Mouse (Mus musculus): ENCODE measurements around the gene Rbm39. TPM values are rescaled to one million over a fixed set of nuclear protein-coding genes. Genes with fewer than 3 reads are reported as not detected.

Rbm39 gene
- total RNA-seq (2014; rRNA removed), result 332 and 415 TPM in 2 replicates
- polyA plus RNA-seq (2015; fragmentation: Nextera tagmentation; extraction: Ambion mirVana), result 412 and 413 TPM in 2 replicates

- ATAC-seq (peak; percentile 96), DNase-seq (peak; percentile 100)
- H3K27ac ChIP-seq (ENCODE audit: low read depth, low read length), result peak within 1 kb of the TSS; percentile 100
- peak within 1 kb of the TSS; percentile 99 for H3K4me3 ChIP-seq (ENCODE audit: low read depth, low read length)
- H3K4me2 ChIP-seq (ENCODE audit: low read depth), result peak within 1 kb of the TSS; percentile 57
- H3K36me3 ChIP-seq (ENCODE audit: insufficient read depth), result peaks cover 8% of the 10 kb centered on the region
- no peaks in the 10 kb centered on the region for H3K27me3 ChIP-seq (ENCODE audit: insufficient read depth, low read length)
- H3K9me3 ChIP-seq (ENCODE audit: low read length), result no peaks in the 10 kb centered on the region
- peak; percentile 71 for TF ChIP-seq CTCF (IDR thresholded peaks at IDR 0.05; ENCODE audit: low read depth)
- peak within 1 kb of the TSS; percentile 100 for H3K9ac ChIP-seq
- WGBS, result under 1% methylated on average over 47 of the region's 47 CpGs
- peaks cover 15% of the 10 kb centered on the region for H3K4me1 ChIP-seq (ENCODE audit: insufficient read depth)
These were observed at the start of gene Rbm39 for GRCm38 (mm10) chr2:156180094-156180821. Gene Rbm39, minus strand, starts transcription at chr2:156180238.

- ATAC-seq, result no peak
- no peak for DNase-seq
- H3K4me1 ChIP-seq (ENCODE audit: insufficient read depth), result no peaks in the 10 kb centered on the region
- H3K27ac ChIP-seq (ENCODE audit: low read depth, low read length), result no peak overlapping the region
- 96% methylated on average over 1 of the region's 1 CpGs for WGBS
- no peaks in the 10 kb centered on the region for H3K9me3 ChIP-seq (ENCODE audit: low read length)
- H3K36me3 ChIP-seq (ENCODE audit: insufficient read depth), result peaks cover 8% of the 10 kb centered on the region
- no peak overlapping the region for H3K9ac ChIP-seq
- no peak for TF ChIP-seq CTCF (IDR thresholded peaks at IDR 0.05; ENCODE audit: low read depth)
- no peak overlapping the region for H3K4me2 ChIP-seq (ENCODE audit: low read depth)
- H3K4me3 ChIP-seq (ENCODE audit: low read depth, low read length), result no peak overlapping the region
- H3K27me3 ChIP-seq (ENCODE audit: insufficient read depth, low read length), result no peaks in the 10 kb centered on the region
These were observed 49.1 kb upstream of the Rbm39 start for GRCm38 (mm10) chr2:156229171-156229570.

- Histone ChIP-seq H3K4me2 (ENCODE audit: low read depth) (no peak overlapping the region), H3K9ac (no peak overlapping the region), H3K27ac (ENCODE audit: low read depth, low read length) (no peak overlapping the region), H3K9me3 (ENCODE audit: low read length) (no peaks in the 10 kb centered on the region), H3K36me3 (ENCODE audit: insufficient read depth) (peaks cover 17% of the 10 kb centered on the region), H3K27me3 (ENCODE audit: insufficient read depth, low read length) (no peaks in the 10 kb centered on the region), H3K4me3 (ENCODE audit: low read depth, low read length) (no peak overlapping the region), H3K4me1 (ENCODE audit: insufficient read depth) (no peaks in the 10 kb centered on the region)
- no peak for ATAC-seq
- DNase-seq, result no peak
- 100% methylated on average over 1 of the region's 1 CpGs for WGBS
- no peak for TF ChIP-seq CTCF (IDR thresholded peaks at IDR 0.05; ENCODE audit: low read depth)
These were observed 47.7 kb upstream of the Rbm39 start for GRCm38 (mm10) chr2:156227689-156228088.

- ATAC-seq (no peak), DNase-seq (no peak)
- Histone ChIP-seq H3K9me3 (ENCODE audit: low read length) (no peaks in the 10 kb centered on the region), H3K36me3 (ENCODE audit: insufficient read depth) (peaks cover 17% of the 10 kb centered on the region), H3K27ac (ENCODE audit: low read depth, low read length) (no peak overlapping the region), H3K27me3 (ENCODE audit: insufficient read depth, low read length) (no peaks in the 10 kb centered on the region), H3K4me3 (ENCODE audit: low read depth, low read length) (no peak overlapping the region), H3K4me1 (ENCODE audit: insufficient read depth) (no peaks in the 10 kb centered on the region), H3K9ac (no peak overlapping the region), H3K4me2 (ENCODE audit: low read depth) (no peak overlapping the region)
- WGBS, result 95% methylated on average over 5 of the region's 5 CpGs
- no peak for TF ChIP-seq CTCF (IDR thresholded peaks at IDR 0.05; ENCODE audit: low read depth)
These were observed 44.0 kb upstream of the Rbm39 start for GRCm38 (mm10) chr2:156224043-156224442.

- no peak for DNase-seq
- no peak for TF ChIP-seq CTCF (IDR thresholded peaks at IDR 0.05; ENCODE audit: low read depth)
- ATAC-seq, result no peak
- Histone ChIP-seq H3K27me3 (ENCODE audit: insufficient read depth, low read length) (no peaks in the 10 kb centered on the region), H3K4me2 (ENCODE audit: low read depth) (no peak overlapping the region), H3K9me3 (ENCODE audit: low read length) (no peaks in the 10 kb centered on the region), H3K9ac (no peak overlapping the region), H3K4me3 (ENCODE audit: low read depth, low read length) (no peak overlapping the region), H3K4me1 (ENCODE audit: insufficient read depth) (no peaks in the 10 kb centered on the region), H3K36me3 (ENCODE audit: insufficient read depth) (peaks cover 13% of the 10 kb centered on the region), H3K27ac (ENCODE audit: low read depth, low read length) (no peak overlapping the region)
These were observed 42.1 kb upstream of the Rbm39 start for GRCm38 (mm10) chr2:156222100-156222499.

- H3K36me3 ChIP-seq (ENCODE audit: insufficient read depth), result no peaks in the 10 kb centered on the region; the same call in 1 of the 2 replicates
- 23% methylated on average over 1 of the region's 1 CpGs for WGBS
- no peak overlapping the region for H3K4me3 ChIP-seq (ENCODE audit: low read depth, low read length)
- no peak for TF ChIP-seq CTCF (IDR thresholded peaks at IDR 0.05; ENCODE audit: low read depth)
- no peak for DNase-seq
- ATAC-seq, result no peak
- H3K4me2 ChIP-seq (ENCODE audit: low read depth), result no peak overlapping the region
- H3K9ac ChIP-seq, result no peak overlapping the region
- no peaks in the 10 kb centered on the region for H3K4me1 ChIP-seq (ENCODE audit: insufficient read depth)
- H3K27me3 ChIP-seq (ENCODE audit: insufficient read depth, low read length), result no peaks in the 10 kb centered on the region
- no peak overlapping the region for H3K27ac ChIP-seq (ENCODE audit: low read depth, low read length)
- H3K9me3 ChIP-seq (ENCODE audit: low read length), result no peaks in the 10 kb centered on the region
These were observed 37.7 kb upstream of the Rbm39 start for GRCm38 (mm10) chr2:156217786-156218185.

GRCm38 (mm10) chr2:156203917-156204316, 23.9 kb upstream of the Rbm39 start:
- Histone ChIP-seq H3K36me3 (ENCODE audit: insufficient read depth) (0 out of 2 replicates have a peak, but pooled peaks cover 7% of the 10 kb centered on the region), H3K9ac (no peak overlapping the region), H3K27me3 (ENCODE audit: insufficient read depth, low read length) (no peaks in the 10 kb centered on the region), H3K4me3 (ENCODE audit: low read depth, low read length) (no peak overlapping the region), H3K27ac (ENCODE audit: low read depth, low read length) (no peak overlapping the region), H3K4me2 (ENCODE audit: low read depth) (no peak overlapping the region), H3K9me3 (ENCODE audit: low read length) (no peaks in the 10 kb centered on the region), H3K4me1 (ENCODE audit: insufficient read depth) (peaks cover 3% of the 10 kb centered on the region; the same call in 1 of the 2 replicates)
- WGBS, result 94% methylated on average over 6 of the region's 6 CpGs
- 0 out of 2 replicates have a peak, but pooled peaks have one; percentile 13 for TF ChIP-seq CTCF (IDR thresholded peaks at IDR 0.05; ENCODE audit: low read depth)
- ATAC-seq (no peak), DNase-seq (no peak)
